Mouse (Mus musculus) embryonic facial prominence, embryonic 10.5 days (tissue): Measurements from ENCODE around the gene Lztr1. TPM values are rescaled to one million over a fixed set of nuclear protein-coding genes. Genes with fewer than 3 reads are reported as not detected.

Experiments
- DNase-seq: peaks from one replicate; pipeline ENCODE4 v3.0.0-alpha.2; 2017; ENCODE audit warnings: low spot score
- H3K27ac ChIP-seq: fragments of 300-500 bp; sonication (generic); replicated peaks from 2 replicates; pipeline ENCODE4 v1.5.1; 2016; ENCODE audit warnings: mild to moderate bottlenecking
- H3K27me3 ChIP-seq: fragments of 300-500 bp; sonication (generic); replicated peaks from 2 replicates; pipeline ENCODE4 v1.6.1; 2016; ENCODE audit warnings: low read depth, mild to moderate bottlenecking; ENCODE audit not compliant: poor library complexity, severe bottlenecking
- H3K36me3 ChIP-seq: fragments of 300-500 bp; sonication (generic); replicated peaks from 2 replicates; pipeline ENCODE4 v1.6.1; 2016; ENCODE audit warnings: mild to moderate bottlenecking, moderate library complexity
- H3K4me1 ChIP-seq: fragments of 300-500 bp; sonication (generic); 2 replicates; pipeline ENCODE4 v1.6.1; 2016
- H3K4me3 ChIP-seq: fragments of 300-500 bp; sonication (generic); 2 replicates; pipeline ENCODE4 v1.5.1; 2016; ENCODE audit warnings: mild to moderate bottlenecking, moderate library complexity
- H3K9me3 ChIP-seq: fragments of 300-500 bp; sonication (generic); 2 replicates; pipeline ENCODE4 v1.6.1; 2016; ENCODE audit warnings: mild to moderate bottlenecking
- WGBS: fragments of 180-500 bp; shearing (Covaris S2); methylation state at CpG from one replicate; pipeline ENCODE4 v1.1.7; 2016; 5-methylcytosine and 5-hydroxymethylcytosine counted together
- polyA plus RNA-seq: library from polyadenylated mRNA; unstranded; fragments of >200 nt; fragmentation: Nextera tagmentation; extraction: Ambion mirVana; gene quantifications from 2 replicates; pipeline ENCODE4 v1.2.1, GENCODE M21; 2016

Gene Lztr1
- polyA plus RNA-seq, 1 experiment from 2014 or later: 87.5 TPM

GRCm38 (mm10) chr16:17563580-17563979 is 55.1 kb downstream of the Lztr1 start:
- no peaks in the 10 kb centered on the region for H3K36me3 ChIP-seq
- H3K4me3 ChIP-seq: no peak overlapping the region
- peaks cover 75% of the 10 kb centered on the region for H3K27me3 ChIP-seq
- H3K27ac ChIP-seq: no peak overlapping the region
- no peaks in the 10 kb centered on the region for H3K9me3 ChIP-seq
- 26% methylated on average over 1 of the region's 1 CpGs for WGBS
- DNase-seq: no peak
- peaks cover 39% of the 10 kb centered on the region for H3K4me1 ChIP-seq

GRCm38 (mm10) chr16:17564221-17564620 is 55.7 kb downstream of the Lztr1 start:
- H3K27me3 ChIP-seq: peaks cover 70% of the 10 kb centered on the region
- peaks cover 32% of the 10 kb centered on the region for H3K4me1 ChIP-seq
- WGBS: 82% methylated on average over 2 of the region's 2 CpGs
- no peaks in the 10 kb centered on the region for H3K36me3 ChIP-seq
- no peak overlapping the region for H3K27ac ChIP-seq
- no peaks in the 10 kb centered on the region for H3K9me3 ChIP-seq
- no peak overlapping the region for H3K4me3 ChIP-seq
- DNase-seq: no peak

GRCm38 (mm10) chr16:17564771-17565170 is 56.3 kb downstream of the Lztr1 start:
- peaks cover 65% of the 10 kb centered on the region for H3K27me3 ChIP-seq
- 71% methylated on average over 3 of the region's 3 CpGs for WGBS

GRCm38 (mm10) chr16:17566186-17566585 is 57.7 kb downstream of the Lztr1 start:
- Histone ChIP-seq H3K9me3 (no peaks in the 10 kb centered on the region), H3K27me3 (peaks cover 64% of the 10 kb centered on the region), H3K36me3 (no peaks in the 10 kb centered on the region), H3K4me3 (no peak overlapping the region), H3K4me1 (peaks cover 15% of the 10 kb centered on the region), H3K27ac (no peak overlapping the region)
- no peak for DNase-seq
- WGBS: 26% methylated on average over 4 of the region's 4 CpGs

More at GRCm38 (mm10) chr16:17564771-17565170, 56.3 kb downstream of the Lztr1 start:
- no peaks in the 10 kb centered on the region for H3K9me3 ChIP-seq
- H3K4me3 ChIP-seq: no peak overlapping the region
- H3K4me1 ChIP-seq: peaks cover 27% of the 10 kb centered on the region
- no peak overlapping the region for H3K27ac ChIP-seq
- H3K36me3 ChIP-seq: no peaks in the 10 kb centered on the region
- no peak for DNase-seq

Other genes with a start within 250 kb of the Lztr1 start
- 7.1 and 8.9 TPM in 2 replicates for gene Tmem191c, start 232.6 kb upstream of the Lztr1 start, polyA plus RNA-seq
- gene Serpind1, start 177.3 kb upstream of the Lztr1 start, polyA plus RNA-seq: 0.19 and 0.21 TPM in 2 replicates
- gene Snap29, start 102.7 kb upstream of the Lztr1 start, polyA plus RNA-seq: 9.8 and 11.2 TPM in 2 replicates
- gene Pi4ka, start 102.4 kb upstream of the Lztr1 start, polyA plus RNA-seq: 38.0 and 39.0 TPM in 2 replicates
- 70.9 and 73.3 TPM in 2 replicates for gene Crkl, start 56.7 kb upstream of the Lztr1 start, polyA plus RNA-seq
- 0.75 and 1.1 TPM in 2 replicates for gene Aifm3, start 19.1 kb upstream of the Lztr1 start, polyA plus RNA-seq
- 49.4 and 52.2 TPM in 2 replicates for gene Thap7, start 22.4 kb downstream of the Lztr1 start, polyA plus RNA-seq
- 0.10 TPM in 1 of 2 replicates, not detected in the other for gene Lrrc74b, start 52.6 kb downstream of the Lztr1 start, polyA plus RNA-seq
- 0.21 and 0.24 TPM in 2 replicates for gene P2rx6, start 53.2 kb downstream of the Lztr1 start, polyA plus RNA-seq
- gene Slc7a4, start 74.5 kb downstream of the Lztr1 start, polyA plus RNA-seq: 1.5 and 1.6 TPM in 2 replicates
- gene Smpd4, start 110.7 kb downstream of the Lztr1 start, polyA plus RNA-seq: 66.7 and 68.7 TPM in 2 replicates
- gene Ccdc74a, start 137.8 kb downstream of the Lztr1 start, polyA plus RNA-seq: 5.3 and 6.6 TPM in 2 replicates
- gene Med15, start 224.2 kb downstream of the Lztr1 start, polyA plus RNA-seq: 50.3 and 50.5 TPM in 2 replicates